Mouse (Mus musculus): Measurements from ENCODE around the gene Olfr368.

GRCm38 (mm10) chr2:37338497-37339187 is 12.3 kb downstream of the Olfr368 start:
- TF ChIP-seq POLR2A (IDR thresholded peaks at IDR 0.05; ENCODE audit: extremely low read depth, insufficient read depth, low read length) (no peak), CTCF (IDR thresholded peaks at IDR 0.05; ENCODE audit: extremely low read depth, insufficient read depth, low read length) (peak; percentile 61)
